Mouse (Mus musculus): ENCODE measurements around the gene Atxn1.

DNA sequence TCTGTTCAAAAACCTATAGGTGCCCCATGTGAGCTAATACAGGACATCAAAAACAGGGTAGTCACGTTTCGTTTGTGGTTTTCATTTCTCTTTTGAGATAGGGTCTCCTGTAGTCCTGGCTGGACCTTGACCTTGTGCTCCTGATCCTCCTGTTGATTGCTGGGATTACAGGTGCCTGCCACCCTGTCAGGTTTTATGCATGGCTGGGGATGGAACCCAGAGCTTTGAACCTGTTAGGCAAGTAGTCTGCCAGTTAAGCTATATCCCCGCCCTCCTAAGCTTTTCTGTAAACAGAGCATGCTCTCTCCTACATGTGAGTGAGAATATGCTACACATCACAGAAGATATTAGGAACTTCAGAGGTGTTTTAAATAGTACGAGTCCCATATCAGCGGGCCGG lies 361.2 kb downstream of the Atxn1 start:
- no peak for TF ChIP-seq CTCF (IDR thresholded peaks at IDR 0.05; ENCODE audit: extremely low read depth, insufficient read length, insufficient replicate concordance, low read depth, low read length)
- TF ChIP-seq POLR2A (IDR thresholded peaks at IDR 0.05; ENCODE audit: low read depth, low read length), result no peak
